Mouse (Mus musculus): ENCODE results near the gene Rps23.
A peak's percentile ranks its signal among the peaks of the same experiment; 100 is the strongest.
"Not testable (repeated sequence)": the region's sequence is repeated elsewhere in the genome, so short reads cannot be mapped to it uniquely, and the experiment has no call there.

The Rps23 gene

DNA sequence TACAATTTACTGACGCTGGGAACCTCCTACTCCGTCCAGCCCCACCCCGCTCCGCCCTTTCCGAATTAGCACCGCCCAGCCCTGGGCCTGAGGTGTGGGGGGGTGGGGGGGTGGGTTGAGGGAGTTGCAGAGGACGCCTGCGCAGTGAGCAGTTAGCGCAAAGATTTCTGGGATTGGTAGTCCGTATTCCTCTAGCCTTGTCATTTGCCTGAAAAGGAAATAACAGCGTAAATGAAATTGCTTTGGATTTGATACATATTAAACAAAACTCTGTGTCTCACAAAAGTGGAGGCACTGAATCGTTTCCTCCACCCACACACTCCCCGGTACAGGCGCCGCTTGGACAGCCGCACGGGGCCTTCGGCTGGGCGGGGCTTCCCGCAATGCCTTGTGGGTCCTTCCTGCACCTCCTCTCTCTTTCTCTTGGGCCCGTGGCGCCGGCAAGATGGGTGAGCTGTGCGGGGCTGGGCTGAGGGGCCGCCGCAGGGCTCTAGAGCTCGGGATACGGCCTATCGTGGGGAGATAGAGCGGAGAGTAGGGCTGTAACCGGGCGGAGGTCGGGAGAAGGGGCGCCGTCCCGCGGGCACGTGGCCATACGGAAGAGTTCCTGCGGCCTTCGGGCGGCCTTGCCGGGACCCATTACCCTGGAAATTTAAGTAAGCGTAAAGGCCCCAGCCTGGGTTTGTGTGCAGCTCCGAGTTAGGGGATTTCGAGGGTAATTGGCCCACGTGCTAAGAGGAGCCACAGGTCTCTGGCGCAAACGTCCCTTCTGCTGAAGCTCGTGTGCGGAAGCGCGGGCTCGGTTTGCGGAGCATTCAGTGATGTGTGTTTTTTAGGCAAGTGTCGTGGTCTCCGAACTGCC is at the start of gene Rps23:
TSS of gene Rps23 (plus strand) at position 208 of the 862 bp plus-strand sequence.
- DNase-seq: peak; percentile 92

DNA sequence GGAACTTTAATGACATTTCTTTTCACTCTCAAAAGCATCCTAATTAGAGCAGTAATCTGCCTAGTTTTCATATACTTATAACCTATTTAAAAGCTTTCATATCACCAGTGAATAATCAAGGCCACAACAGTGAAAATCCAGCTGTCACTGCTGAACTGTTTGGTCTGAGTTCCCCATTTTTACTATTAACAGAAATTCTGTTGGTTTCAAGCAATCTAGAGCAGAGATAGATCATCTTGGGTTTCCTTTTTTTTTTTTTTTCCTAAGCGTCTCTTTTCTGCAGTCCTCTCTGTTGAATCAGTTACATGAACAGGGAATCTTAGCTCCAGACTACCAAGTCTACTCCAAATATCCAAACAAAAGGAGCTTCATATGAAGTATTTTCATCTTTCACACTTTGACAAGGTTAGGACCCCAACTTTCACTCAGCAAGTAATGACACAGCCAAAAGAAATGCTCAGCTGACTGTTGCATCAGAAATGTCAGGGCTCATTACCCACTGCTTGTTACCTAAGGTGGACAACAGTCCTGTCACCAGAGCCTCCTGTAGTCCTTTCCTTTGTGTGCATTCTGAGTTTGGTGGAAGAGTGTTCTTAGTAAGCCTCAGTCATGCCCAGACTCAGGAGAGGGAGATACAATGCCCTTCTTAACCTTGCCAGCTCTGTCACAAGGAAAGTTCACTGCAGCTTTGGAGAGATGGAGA is 40.9 kb upstream of the Rps23 start:
- no peak for DNase-seq

DNA sequence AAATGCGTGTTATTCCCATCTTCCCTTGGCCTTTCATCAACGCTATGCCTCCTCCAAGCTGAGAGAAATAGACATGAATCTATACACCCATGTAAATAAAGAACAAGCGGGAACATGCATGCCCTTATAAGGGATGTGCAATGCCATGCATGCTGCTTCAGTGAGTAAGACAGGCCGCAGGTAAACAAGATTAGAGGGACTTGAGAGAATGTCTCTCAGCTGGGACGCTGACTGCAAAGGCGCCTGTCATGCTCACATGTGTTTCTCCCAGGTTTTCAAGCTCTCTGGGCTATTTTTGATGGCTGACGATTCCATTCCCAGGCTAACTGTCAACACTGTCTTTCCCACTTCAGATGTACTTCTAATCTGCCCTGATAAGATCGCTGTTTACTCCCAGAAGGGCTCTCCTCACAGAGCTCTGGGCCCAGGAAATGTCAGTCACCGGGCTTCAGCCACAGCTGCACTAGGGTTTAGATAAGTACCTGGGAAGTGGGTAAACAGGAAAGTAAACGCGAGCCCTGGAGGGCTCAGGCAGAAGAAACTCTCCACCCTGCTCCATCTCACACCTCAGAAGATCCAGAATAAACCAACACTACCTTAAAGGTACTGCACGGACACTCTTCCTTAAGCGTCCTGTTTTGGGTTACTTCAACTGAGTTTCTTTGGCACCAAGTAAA is 36.8 kb upstream of the Rps23 start:
- DNase-seq: no peak

DNA sequence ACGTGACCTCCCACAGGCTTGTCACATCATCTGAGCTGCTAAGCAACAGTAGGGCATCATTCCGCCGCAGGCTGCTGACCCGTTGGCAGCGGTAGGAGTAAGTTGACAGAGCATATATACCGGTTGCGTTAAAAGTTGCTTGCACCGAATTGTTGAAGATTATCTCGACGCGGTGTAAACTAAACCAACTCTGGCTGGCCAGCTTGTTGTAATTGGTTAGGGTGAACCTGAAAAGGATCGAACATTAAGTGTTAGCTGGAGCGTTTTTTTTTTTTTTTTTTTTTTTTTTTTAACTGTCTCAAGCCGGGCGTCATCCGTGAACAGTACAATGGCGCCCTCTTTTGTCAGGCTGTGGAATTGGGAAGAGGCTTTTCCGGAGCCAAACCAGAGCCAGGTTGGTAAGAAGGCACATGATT is 36.2 kb upstream of the Rps23 start:
- DNase-seq: peak; percentile 73

DNA sequence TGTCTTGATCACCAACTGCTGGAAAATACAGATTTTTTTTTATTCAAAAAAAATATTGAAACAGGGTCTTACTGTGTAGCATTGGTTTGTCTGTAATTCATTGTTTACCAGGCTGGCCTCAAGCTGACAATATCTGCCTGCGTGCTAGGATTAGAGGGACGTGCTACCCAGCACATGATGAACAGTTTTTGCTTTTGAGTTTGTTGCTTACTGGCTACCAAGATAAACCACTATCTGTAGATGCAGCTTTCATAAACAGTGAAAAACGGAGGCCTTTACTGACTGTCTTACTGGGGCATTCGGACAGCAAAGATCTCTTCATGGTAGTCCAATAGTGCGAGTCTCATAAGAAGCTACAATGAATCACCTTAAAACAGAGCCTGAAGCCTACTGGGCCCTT is 32.6 kb upstream of the Rps23 start:
- no peak for DNase-seq

DNA sequence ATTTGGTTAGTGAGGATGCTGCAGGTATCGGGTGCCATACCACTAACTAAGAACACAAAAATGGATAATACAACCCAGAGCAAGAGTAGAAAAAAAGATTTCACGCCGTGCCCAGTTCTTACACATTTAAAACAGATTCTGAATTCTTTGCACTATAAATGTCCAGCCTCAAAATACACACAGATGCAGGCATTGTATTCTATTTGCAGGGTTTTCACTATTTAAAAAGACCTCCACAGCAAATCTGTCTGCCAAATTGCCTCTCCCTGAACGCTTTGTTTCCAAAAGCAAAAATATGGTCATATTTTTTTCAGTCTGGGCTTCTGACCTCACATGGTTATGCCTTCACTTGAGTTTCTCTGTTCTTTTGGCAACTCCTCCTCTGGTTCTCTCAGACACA is 27.9 kb upstream of the Rps23 start:
- DNase-seq: no peak

DNA sequence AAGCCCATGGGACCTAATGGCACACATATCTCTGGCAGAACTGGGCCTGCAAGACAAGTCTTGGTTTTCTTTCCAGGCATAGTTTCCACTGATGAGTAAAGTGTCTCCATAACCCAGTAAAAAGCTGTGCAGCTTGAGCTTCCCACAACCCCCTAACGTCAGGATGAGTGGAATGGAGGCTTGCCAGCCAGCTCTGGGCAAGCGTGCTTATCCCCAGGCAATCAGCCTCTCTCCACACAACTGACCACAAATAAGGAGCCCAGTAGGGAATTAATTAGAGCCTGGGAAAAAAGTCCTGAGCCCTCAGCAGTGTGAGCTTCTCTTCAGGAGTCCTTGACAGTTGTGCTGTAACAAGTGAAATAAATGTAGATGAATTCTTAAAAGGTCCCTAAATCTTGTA is 26.7 kb upstream of the Rps23 start:
- DNase-seq: no peak

DNA sequence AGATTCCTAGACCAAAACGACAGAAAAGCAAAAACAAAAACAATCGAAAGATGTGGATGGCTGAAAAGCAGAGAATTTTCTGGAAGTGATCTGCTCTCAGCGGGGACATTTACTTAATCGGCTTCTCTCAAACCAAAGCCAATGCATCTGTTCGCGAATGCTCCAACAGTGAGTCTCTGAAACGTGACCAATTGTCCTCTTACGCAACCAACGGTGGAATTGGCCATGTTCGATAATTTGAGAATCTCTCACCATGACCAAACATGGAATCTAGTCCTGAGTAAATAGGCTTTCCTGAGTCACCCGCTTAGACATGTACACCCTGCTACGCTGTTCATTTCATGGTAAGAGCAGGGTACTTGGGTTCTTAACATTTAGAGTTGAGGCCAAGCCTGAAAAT is 25.9 kb upstream of the Rps23 start:
- no peak for DNase-seq

DNA sequence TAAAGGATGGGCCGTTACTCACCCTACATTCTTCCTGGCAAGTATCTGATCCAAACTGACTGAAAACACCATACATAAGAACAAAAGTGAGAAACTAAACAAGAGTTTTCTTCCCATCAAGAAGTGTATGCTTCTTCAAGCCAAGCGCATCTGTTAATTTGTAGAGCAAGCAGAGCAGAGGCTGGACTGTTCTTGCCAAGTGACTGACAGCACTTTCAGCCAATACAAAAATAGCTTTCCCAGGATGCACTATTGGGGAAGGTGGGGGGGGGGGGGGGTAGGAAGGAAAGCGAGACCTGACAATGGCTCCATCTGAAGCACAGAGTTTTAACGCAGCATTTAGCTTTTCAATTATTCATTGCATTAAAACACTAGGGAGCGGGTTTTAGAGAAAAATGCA is 17.6 kb upstream of the Rps23 start, which contains the start of gene Atp6ap1l:
TSS of gene Atp6ap1l (minus strand) at position 180 of the 400 bp plus-strand sequence.
- DNase-seq: no peak

DNA sequence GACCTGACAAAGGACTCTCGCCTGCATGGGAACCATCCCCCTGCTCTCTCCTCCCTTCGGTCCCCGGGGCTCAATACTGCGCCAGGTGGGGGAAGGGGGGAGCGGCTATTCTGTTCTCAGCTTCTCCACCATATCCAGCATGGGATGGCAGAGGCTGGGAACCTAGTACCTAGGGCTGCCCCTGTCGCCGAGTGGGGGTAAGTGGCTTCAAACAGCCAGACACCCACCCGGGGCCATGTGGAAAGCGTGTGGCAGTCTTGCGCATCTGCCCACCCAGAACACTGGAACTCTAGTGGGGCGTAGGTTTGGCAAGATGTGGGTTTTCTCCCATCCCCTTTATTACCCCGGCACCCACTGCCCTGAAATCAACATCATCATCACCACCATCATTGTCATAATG is 15.4 kb upstream of the Rps23 start:
- no peak for DNase-seq

DNA sequence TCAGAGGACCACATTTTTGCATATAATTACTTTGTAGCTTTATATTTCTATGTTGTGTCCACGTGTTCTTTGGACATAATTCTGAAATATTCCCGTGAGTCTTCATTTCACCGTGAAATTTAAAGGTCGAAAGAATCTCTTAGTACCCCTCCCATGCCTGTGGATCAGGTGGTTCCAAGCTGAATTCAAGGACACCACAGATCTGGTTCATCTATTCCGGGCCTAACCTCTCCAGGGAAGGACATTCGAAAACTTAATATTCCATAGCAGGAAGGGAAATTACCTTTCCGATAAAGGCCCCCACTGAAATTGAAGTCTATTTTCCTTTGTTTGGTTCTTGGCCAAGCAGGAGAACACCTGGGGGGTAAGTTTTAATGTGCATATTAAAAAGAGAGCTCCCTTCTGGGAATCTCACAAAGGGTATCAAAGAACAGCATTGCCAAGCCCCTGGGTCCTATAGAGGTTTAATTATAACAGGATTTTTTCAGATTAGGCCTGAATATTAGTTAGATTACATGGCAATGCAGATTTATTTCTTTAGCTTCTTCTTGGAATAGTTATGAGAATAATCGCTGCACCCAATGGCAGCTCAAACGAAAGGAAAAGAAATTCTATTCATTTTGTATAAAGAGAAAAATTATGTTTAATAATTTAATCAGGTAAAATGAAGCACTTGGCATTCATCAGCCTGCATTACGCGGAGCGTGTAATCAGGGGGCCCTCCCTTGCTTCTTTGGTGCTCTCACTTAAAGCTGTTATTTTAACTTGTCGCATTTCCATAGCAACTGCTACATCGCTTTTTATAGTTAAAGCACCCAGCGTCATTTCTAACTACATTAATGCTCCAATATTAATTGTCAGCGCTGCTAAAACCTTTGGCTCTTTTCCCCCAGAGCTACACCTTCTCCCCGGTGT is 9.7 kb upstream of the Rps23 start:
- DNase-seq: no peak

DNA sequence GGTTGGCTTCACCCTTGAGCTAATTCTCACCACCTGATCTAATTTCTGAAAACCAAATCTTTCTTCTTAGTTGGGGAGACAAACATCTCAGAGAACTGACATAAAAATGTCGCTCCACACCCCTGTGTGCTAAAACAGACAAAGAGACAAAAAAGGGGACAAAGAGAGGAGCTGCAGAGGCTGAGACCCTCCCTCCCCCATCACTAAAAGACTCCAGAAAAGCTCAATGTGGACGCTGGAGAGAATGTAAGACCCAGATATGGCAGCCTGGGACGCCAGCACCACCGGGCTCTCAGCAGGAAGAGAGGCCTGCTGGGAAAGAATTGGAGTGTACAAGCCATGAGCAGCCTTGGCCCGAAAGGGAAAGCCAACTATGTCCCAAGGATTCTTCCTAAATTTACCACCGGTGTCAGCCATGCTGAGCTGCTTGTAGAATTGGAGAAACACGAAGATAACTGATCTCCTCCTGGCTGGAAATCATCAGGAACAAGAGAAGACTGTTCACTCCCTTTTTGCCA is 9.0 kb upstream of the Rps23 start:
- no peak for DNase-seq

DNA sequence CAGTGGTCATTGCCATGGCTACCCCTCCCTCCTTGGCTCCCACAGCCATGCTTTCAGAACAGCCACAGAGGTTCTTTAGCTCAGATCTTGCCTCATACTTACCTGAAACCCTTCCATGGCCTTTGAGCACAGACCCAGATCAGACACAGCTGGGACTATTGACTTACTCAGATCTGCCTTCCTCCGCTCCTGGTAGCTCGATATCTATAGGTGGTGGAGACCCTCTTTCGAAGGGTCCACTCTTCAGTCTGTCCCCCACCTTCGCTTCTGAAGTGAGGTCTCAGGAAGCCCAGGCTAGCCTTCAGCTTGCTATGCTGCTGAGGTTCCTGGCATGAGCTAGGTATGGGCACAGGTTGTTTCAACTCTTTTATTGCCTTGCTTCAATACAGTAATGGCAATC is 8.0 kb upstream of the Rps23 start:
- no peak for DNase-seq

DNA sequence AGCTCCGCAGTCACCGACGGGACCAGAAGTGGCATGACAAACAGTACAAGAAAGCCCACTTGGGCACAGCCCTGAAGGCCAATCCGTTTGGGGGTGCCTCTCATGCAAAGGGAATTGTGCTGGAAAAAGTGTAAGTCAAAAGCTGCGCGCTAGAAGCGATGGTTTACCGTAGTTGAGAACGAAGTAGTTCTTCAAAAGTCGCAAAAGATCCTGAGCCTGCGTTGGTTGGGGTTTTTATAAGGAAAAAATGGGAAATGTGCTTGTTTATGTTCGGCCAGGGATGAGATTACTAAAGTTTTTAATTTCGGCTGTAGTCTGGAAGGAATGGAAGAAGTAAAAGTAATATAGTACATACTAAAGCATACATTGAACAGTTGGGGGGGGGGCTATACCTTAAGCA is 859 bp downstream of the Rps23 start:
- DNase-seq: not testable (repeated sequence)

DNA sequence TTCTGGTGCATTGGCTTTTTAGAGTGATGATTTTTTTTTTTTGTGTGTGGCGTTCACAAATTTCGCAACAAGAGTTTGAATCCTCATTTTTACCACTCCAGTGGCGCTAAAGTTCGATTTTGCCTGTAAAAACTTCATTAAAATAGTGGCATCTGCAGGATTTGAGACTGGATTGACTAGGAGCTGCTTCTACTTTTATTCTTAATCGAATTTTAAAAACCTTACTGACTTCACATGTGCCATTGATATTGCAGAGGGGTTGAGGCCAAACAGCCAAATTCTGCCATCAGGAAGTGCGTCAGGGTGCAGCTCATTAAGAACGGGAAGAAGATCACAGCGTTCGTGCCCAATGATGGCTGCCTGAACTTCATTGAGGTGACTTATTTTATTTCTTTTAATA is 1.3 kb downstream of the Rps23 start:
- no peak for DNase-seq

DNA sequence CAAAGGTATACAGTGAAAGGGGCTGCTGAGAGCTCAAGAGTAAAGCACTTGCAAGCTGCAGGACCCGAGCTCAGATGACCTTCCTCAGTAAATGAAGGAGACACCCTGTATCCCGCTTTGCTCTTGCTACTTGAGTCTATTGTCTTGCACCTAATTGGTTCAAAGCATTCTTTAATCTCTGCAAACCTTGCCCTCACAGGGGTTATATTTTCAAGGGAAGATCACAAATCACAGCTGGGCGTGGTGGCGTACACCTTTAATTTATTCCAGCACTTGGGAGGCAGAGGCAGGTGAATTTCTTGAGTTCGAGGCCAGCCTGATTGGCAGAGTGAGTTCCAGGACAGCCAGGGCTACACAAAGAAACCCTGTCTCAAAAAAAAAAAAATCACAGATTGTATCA is 2.4 kb downstream of the Rps23 start:
- no peak for DNase-seq

DNA sequence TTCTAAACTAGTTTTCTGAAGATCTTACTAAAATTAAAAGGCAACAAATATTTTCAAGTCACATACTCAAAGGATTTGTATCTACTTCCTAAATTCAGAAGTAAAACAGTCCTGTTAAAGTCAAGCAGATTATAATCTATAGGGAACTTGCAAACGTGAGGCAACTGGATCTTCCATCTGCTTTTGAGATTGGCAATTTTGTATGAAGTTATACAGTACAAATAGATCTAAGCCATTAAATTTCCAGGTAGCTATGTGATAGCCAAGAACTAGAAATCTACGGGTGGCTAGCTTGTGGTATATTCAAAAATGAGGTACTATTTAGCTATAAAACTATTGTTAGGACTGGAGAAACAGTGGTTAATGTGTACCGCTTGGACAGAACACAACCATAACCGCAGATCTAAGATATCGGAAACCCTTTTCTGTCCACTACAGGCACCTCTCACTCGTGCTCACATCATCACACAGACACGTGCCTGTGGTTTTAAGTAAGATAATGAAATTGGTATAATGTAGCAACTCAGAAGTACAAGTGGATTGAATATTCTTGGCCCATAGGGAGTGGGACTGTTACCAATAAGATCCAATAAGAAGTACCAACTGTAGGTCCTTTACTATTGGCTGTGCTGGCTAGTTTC is 3.5 kb downstream of the Rps23 start:
- DNase-seq: no peak

DNA sequence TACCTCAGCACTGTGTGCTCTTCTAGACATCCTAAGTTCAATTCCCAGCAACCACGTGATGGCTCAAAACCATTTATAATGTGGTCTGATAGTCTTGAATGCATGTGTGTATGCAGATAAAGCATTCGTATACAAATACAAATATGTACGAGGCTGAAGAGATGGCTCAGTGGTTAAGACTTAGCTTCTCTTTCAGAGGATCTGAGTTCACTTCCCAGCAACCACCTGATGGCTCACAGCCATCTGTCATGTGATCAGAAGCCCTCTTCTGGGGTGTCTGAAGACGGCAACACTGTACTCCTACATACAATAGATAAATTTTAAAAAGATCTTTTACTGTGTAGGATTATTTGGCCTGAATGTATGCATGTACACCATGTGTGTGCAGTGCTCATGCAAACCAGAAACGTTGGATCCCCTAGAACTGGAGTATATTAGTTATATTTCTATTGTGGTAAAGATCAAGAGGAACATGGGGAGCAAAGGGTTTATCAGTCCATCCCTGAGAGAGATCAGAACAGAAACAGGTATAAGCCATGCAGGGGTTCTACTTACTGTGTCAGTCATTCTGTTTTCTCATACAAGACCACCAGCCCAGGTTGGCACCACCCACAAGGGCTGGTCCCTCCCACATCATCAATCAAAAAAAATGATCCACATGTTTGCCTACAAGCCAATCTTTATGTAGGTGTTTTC is 4.3 kb downstream of the Rps23 start:
- DNase-seq: no peak

DNA sequence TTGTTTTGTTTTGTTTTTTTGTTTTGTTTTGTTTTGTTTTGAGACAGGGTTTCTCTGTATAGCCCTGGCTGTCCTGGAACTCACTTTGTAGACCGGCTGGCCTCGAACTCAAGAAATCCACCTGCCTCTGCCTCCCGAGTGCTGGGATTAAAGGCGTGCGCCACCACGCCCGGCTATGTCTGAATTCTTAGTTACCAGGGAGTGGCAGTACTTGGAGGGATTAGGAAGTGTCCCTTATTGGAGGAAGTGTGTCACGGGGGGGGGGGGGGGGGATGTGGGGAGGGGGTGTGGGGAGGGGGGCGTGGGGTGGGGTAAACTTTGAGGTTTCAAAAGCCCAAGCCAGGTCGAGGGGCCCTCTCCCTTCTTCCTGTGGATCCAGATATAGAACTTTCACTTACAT is 5.5 kb downstream of the Rps23 start:
- DNase-seq: not testable (repeated sequence)

DNA sequence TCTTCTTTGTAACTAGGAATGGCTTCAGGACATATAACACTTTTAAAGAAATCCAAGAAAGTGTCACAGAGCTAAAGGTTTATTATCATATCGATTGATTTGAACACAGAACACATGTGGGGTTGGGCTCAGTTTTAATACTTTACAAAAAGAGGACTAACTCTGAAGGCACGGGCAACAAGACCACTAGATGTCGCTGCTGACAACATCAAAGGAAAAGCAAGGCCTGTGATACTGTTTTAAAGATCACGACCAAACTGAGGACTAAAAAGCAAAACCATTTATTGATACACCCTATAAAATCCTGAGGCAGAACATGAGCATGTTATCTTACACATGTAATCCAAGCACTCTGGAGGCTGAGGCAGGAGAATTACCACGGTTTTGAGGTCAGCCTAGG is 7.1 kb downstream of the Rps23 start:
- peak; percentile 76 for DNase-seq

DNA sequence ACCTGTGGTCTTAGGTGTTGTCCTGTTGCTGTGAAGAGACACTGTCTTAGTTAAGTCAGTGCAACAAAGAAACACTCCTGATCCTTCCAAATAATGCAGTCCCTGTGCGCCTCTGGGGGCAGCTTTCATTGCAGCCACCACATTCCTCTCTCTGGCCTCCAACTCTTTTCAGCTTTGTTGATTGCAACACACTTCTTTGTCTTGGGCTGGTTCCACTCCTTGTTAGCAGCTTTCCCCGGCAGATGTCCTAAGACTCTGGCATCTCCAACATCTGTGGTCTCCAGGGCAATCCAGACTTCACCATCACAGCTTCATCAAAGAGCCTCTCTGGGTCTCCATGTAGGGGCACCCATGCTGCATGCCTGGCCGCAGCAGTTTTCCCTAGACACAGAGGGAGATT is 10.5 kb downstream of the Rps23 start:
- DNase-seq: no peak
